Mouse (Mus musculus) heart, adult 2 months (tissue): ENCODE measurements around the gene Lbx2. TPM values are rescaled to one million over a fixed set of nuclear protein-coding genes. Genes with fewer than 3 reads are reported as not detected.

ENCODE experiments used
- DNase-seq, 2 experiments: peaks; one replicate each; pipeline ENCODE4 v3.0.0; 2021
- H3K27ac ChIP-seq: fragments of 200-600 bp; 2 replicates; pipeline ENCODE4 v1.8.1; 2022
- H3K27me3 ChIP-seq: fragments of 200-500 bp; 2 replicates; pipeline ENCODE4 v1.6.1; 2012; ENCODE audit warnings: mild to moderate bottlenecking, low read length, inconsistent platforms, mixed read lengths; ENCODE audit not compliant: control insufficient read depth, insufficient read depth
- H3K36me3 ChIP-seq: fragments of 200-500 bp; 2 replicates; pipeline ENCODE4 v1.6.1; 2012; ENCODE audit warnings: low read length, inconsistent platforms; ENCODE audit not compliant: control insufficient read depth, insufficient read depth
- H3K4me1 ChIP-seq: fragments of 200-500 bp; 2 replicates; pipeline ENCODE4 v1.6.1; 2011; ENCODE audit warnings: low read length; ENCODE audit not compliant: control insufficient read depth, insufficient read depth
- H3K4me3 ChIP-seq: fragments of 200-600 bp; 2 replicates; pipeline ENCODE4 v1.8.1; 2022
- H3K79me2 ChIP-seq: fragments of 200-500 bp; replicated peaks from 2 replicates; pipeline ENCODE4 v1.6.1; 2012; ENCODE audit warnings: mild to moderate bottlenecking, inconsistent platforms, low read length, moderate library complexity, mixed read lengths; ENCODE audit not compliant: control insufficient read depth, insufficient read depth
- H3K9ac ChIP-seq: fragments of 200-500 bp; 2 replicates; pipeline ENCODE4 v1.6.1; 2012; ENCODE audit warnings: low read depth, mild to moderate bottlenecking, control low read depth, inconsistent platforms, low read length, mixed read lengths
- CTCF ChIP-seq: fragments of 200-600 bp; IDR thresholded peaks from 2 replicates; pipeline ENCODE4 v1.8.1; 2022; ENCODE audit warnings: antibody characterized with exemption, mild to moderate bottlenecking, moderate library complexity
- EP300 ChIP-seq: fragments of 200-500 bp; IDR thresholded peaks from 2 replicates; pipeline ENCODE4 v1.6.1; 2011; ENCODE audit warnings: low read depth, low read length, control low read depth; ENCODE audit not compliant: insufficient read depth
- POLR2A ChIP-seq: fragments of 200-500 bp; IDR thresholded peaks from 2 replicates; pipeline ENCODE4 v1.6.1; 2011; ENCODE audit warnings: mild to moderate bottlenecking, low read depth, low read length, control low read depth; ENCODE audit not compliant: insufficient read depth
- WGBS: fragments of 180-500 bp; shearing (Covaris S2); methylation state at CpG from one replicate; pipeline ENCODE4 v1.1.7; 2018; 5-methylcytosine and 5-hydroxymethylcytosine counted together
- intact Hi-C: fragments of 180-260 bp; cut with DNase I; formaldehyde crosslinking; loops from one replicate; pipeline ENCODE4 v1.15.1; 2025
- polyA plus RNA-seq: library from polyadenylated mRNA; depleted of rRNA; stranded (reverse); fragments of >200 nt; gene quantifications from 2 replicates; pipeline ENCODE4 v1.2.3, GENCODE M21; 2012
- total RNA-seq, 2 experiments: library from RNA; stranded (reverse); gene quantifications; 2 replicates each; pipeline ENCODE4 v1.2.3; 2021

Lbx2 gene
- total and polyA plus RNA-seq, 3 experiments: 0.84 to 2.2 (median 1.5) TPM

DNA sequence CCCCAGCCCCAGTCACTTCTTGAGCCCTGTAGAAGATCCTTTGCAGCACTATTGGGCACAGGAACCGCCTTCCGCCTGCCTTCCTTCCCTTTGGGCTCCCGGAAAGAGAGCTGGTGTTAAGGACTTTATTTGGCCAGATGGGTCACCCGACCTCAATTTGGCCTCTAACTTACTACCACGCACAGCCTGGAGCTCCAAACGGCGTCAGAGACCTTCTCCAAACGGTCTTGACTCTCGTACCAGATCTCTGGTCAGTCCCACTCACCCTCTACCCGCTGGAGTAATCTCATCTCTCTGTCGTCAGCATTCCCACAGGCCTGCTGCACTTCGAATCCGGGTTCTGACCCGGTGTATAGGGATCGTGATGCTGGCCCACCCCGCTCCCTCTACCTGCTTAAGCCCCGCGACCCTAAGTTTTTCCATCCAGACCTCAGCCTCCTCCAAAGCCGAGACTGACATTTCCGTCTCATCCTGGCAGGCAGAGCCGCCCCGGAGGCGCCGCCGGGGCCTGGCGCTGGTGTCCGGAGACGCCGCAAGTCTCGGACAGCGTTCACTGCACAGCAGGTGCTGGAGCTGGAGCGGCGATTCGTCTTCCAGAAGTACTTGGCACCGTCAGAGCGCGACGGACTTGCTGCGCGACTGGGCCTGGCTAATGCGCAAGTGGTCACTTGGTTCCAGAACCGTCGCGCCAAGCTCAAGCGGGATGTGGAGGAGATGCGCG is 1.2 kb downstream of the Lbx2 start:
- DNase-seq: peak; percentile 51 to 66
- Histone ChIP-seq H3K27me3 (no peaks in the 10 kb centered on the region), H3K4me3 (peak overlapping the region; percentile 64), H3K79me2 (no peaks in the 10 kb centered on the region), H3K9ac (peak overlapping the region; percentile 73), H3K4me1 (no peaks in the 10 kb centered on the region), H3K36me3 (no peaks in the 10 kb centered on the region), H3K27ac (peak overlapping the region; percentile 76)
- TF ChIP-seq EP300 (no peak), POLR2A (no peak), CTCF (no peak)
- intact Hi-C loops: no loop called here
- WGBS: under 1% methylated on average over 47 of the region's 47 CpGs

GRCm38 (mm10) chr6:83087926-83088260 is 1.7 kb downstream of the Lbx2 start:
- WGBS: 25% methylated on average over 9 of the region's 9 CpGs
- TF ChIP-seq EP300: no peak
- TF ChIP-seq POLR2A: no peak
- TF ChIP-seq CTCF: no peak
- peaks cover 2% of the 10 kb centered on the region for H3K4me1 ChIP-seq
- peak overlapping the region; percentile 76 for H3K27ac ChIP-seq
- H3K79me2 ChIP-seq: no peaks in the 10 kb centered on the region
- no peak for DNase-seq
- H3K9ac ChIP-seq: peak overlapping the region; percentile 73
- peak overlapping the region; percentile 64 for H3K4me3 ChIP-seq
- no peaks in the 10 kb centered on the region for H3K27me3 ChIP-seq
- H3K36me3 ChIP-seq: no peaks in the 10 kb centered on the region
- intact Hi-C loops: no loop called here

DNA sequence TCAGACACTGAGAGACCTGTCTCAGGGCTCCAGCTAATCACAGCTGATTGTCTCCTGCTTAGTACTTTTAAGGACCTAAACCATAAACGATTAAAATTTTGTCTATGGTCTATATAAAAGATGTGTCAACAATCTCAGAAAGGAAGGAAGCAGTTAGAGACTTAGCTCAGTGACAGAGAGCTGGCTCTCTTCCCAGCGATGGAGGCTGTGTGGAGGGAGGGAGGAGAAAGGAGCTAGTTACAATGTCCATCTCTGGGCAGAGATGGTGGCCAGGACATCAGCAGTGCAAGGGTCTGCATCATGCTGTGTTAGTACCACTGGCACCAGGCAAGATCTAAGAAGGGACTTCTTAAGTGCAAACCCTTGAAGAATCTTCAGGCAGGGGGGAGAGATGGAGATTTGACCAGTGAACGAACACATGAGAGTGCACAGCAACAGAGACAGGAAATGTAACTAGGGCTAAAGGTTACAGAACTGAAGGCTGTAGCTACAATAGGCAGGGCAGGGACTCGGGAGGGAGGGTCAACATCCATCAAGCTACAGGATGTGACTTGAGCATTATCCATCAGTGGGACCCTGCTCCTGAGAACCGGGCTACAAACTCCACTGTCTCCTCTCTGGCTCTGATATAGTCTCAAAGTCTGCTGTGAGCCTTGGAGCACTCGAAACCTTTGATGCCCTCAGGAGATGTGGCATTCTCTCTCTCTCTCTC is 6.4 kb downstream of the Lbx2 start:
- no peak overlapping the region for H3K4me3 ChIP-seq
- H3K79me2 ChIP-seq: no peaks in the 10 kb centered on the region
- H3K27me3 ChIP-seq: no peaks in the 10 kb centered on the region
- no peak overlapping the region for H3K9ac ChIP-seq
- DNase-seq: no peak
- no peak for TF ChIP-seq CTCF
- no peak for TF ChIP-seq POLR2A
- no peak for TF ChIP-seq EP300
- H3K4me1 ChIP-seq: peaks cover 2% of the 10 kb centered on the region
- intact Hi-C loops: no loop called here
- WGBS: 16% methylated on average over 6 of the region's 6 CpGs
- H3K36me3 ChIP-seq: no peaks in the 10 kb centered on the region
- H3K27ac ChIP-seq: no peak overlapping the region

- Histone ChIP-seq H3K27ac (no peak overlapping the region), H3K9ac (no peak overlapping the region), H3K36me3 (no peaks in the 10 kb centered on the region), H3K27me3 (no peaks in the 10 kb centered on the region), H3K4me1 (peaks cover 3% of the 10 kb centered on the region), H3K79me2 (no peaks in the 10 kb centered on the region), H3K4me3 (no peak overlapping the region)
- 48% methylated on average over 6 of the region's 6 CpGs for WGBS
- TF ChIP-seq EP300 (no peak), CTCF (no peak), POLR2A (no peak)
- no peak for DNase-seq
- intact Hi-C loops: no loop called here
Observed at GRCm38 (mm10) chr6:83095968-83096367, 9.8 kb downstream of the Lbx2 start.

DNA sequence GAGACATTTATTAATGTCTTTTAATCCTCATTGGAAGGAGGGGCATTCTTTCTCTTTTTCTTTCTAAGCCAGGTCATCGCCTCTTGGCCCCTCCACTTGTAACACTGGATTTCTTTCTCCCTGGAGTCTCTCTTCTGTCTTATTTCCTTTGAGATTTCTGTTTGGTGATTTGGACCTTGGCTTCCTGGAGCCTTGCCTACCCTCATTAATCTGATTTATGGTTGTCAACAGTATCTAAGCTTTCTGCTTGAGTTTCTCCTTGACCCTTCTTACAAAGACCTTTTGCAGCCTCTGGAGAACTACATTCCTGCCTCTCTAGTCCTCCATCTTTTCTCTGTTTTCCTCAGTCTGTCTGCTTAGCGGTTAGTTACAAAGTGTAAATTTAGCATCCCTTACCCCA is 12.2 kb downstream of the Lbx2 start:
- no peak for DNase-seq
- Histone ChIP-seq H3K79me2 (no peaks in the 10 kb centered on the region), H3K27ac (no peak overlapping the region), H3K36me3 (no peaks in the 10 kb centered on the region), H3K4me1 (peaks cover 4% of the 10 kb centered on the region), H3K27me3 (no peaks in the 10 kb centered on the region), H3K9ac (no peak overlapping the region), H3K4me3 (no peak overlapping the region)
- WGBS: 68% methylated on average over 2 of the region's 2 CpGs
- intact Hi-C loops: no loop called here
- no peak for TF ChIP-seq EP300
- no peak for TF ChIP-seq POLR2A
- TF ChIP-seq CTCF: no peak

DNA sequence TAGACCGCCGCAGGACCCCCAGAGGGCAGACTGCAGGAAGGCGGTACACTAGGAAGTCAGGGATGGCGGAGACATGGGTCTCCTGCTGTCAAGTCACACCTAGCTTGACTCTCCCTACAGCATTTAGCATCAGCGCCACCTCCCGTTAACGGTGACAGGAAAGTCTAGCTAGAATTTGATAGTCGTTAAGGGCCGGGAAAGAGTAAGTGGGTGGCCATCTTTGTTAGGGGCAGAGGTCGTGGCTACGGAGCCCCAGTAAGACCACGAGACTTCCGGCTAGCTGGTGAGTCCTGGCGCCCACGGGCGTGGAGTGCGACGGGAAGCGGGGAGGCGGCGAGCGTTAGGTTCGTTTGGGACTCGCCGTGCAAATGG is 15.1 kb downstream of the Lbx2 start, which contains the start of the genes Ccdc142 and Gm42688:
Gene Ccdc142 (plus strand): TSS at position 286 of the 372 bp plus-strand sequence.
Gene Gm42688 (plus strand): TSS at position 302 of the 372 bp plus-strand sequence.
- no peaks in the 10 kb centered on the region for H3K79me2 ChIP-seq
- no peaks in the 10 kb centered on the region for H3K27me3 ChIP-seq
- peak within 1 kb of the TSS; percentile 89 for H3K27ac ChIP-seq
- peak; percentile 89 to 92 for DNase-seq
- H3K9ac ChIP-seq: peak within 1 kb of the TSS; percentile 91
- intact Hi-C loops: loop anchor here (1.0 to 10.0 kb wide), 2 partner anchors 105 to 163 kb away; no protein-coding TSS in a partner anchor
- H3K36me3 ChIP-seq: no peaks in the 10 kb centered on the region
- whole genome bisulfite sequencing: under 1% methylated on average over 25 of the region's 25 CpGs
- H3K4me3 ChIP-seq: peak within 1 kb of the TSS; percentile 72
- TF ChIP-seq EP300 (peak; percentile 64; the same call in 1 of the 2 replicates), POLR2A (peak; percentile 68), CTCF (peak; percentile 68)
- H3K4me1 ChIP-seq: peaks cover 4% of the 10 kb centered on the region
